Mouse (Mus musculus): ENCODE results near the gene Tial1. TPM values are rescaled to one million over a fixed set of nuclear protein-coding genes. Genes with fewer than 3 reads are reported as not detected.

Gene Tial1
- polyA plus RNA-seq, 1 experiment = 141 TPM

DNA sequence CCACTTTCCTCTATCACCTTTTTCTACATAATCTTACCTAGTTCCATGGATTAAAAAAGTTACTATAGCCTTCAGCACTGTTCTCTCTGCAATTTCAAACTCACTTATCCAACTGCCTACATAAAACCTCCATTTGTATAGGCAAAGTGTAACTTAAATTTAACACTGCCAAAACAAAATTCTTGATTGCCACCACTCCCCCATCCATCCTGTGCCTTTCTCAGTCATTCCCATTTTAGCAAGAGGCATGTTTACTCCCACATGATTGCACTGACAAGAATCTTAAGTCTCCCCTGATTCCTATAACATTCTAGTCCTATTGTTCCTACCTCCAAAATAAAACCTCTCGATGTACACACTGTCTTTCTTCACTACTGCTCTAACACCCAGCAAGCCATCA lies 8.8 kb downstream of the Tial1 start:
- no peak for DNase-seq (ENCODE audit: low read depth)
- TF ChIP-seq POLR2A (IDR thresholded peaks at IDR 0.05; ENCODE audit: borderline replicate concordance, extremely low read depth, insufficient read depth, insufficient read length, poor library complexity, severe bottlenecking) (no peak), CTCF (IDR thresholded peaks at IDR 0.05; ENCODE audit: borderline replicate concordance, extremely low read depth, insufficient read depth, insufficient read length) (no peak)

DNA sequence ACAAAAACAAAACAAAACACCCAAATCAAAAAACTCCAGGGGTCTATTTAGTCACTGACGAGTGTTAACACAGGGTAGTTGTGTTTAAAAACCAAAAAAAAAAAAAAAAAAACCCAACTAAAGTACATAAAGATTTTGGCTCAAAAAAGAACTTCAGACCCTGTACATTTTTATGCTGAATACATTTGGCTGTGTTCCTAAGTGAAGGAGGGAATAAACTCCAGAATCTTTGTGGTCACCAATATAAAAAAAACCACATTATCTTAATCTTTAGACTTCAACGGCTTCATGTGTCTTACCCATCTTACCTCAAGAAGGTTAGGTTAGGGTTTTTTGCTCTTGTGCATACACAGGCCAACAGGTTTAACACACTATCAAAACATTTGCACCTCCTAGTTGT lies 20.9 kb downstream of the Tial1 start:
- TF ChIP-seq POLR2A (IDR thresholded peaks at IDR 0.05; ENCODE audit: borderline replicate concordance, extremely low read depth, insufficient read depth, insufficient read length, poor library complexity, severe bottlenecking) = no peak
- TF ChIP-seq CTCF (IDR thresholded peaks at IDR 0.05; ENCODE audit: borderline replicate concordance, extremely low read depth, insufficient read depth, insufficient read length) = no peak
- DNase-seq (ENCODE audit: low read depth) = no peak

DNA sequence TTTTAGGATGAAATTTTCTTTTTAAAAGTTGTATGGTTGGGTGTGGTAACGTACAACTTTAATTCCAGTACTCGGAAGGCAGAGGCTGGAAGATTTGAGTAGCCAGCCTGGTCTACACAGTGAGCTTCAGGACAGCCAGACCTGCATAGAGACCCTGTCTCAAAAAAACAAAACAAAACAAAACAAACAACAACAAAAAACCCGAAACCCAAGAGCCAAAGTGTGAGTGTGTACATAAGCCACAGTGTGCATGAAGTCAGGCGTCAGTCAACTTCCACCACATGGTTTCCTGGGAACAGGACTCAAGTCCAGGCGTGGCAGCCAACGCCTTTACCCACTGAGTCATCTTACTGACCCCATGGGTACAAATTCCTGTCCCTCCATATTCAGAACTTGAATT lies 22.3 kb downstream of the Tial1 start:
- no peak for TF ChIP-seq CTCF (IDR thresholded peaks at IDR 0.05; ENCODE audit: borderline replicate concordance, extremely low read depth, insufficient read depth, insufficient read length)
- no peak for TF ChIP-seq POLR2A (IDR thresholded peaks at IDR 0.05; ENCODE audit: borderline replicate concordance, extremely low read depth, insufficient read depth, insufficient read length, poor library complexity, severe bottlenecking)
- no peak for DNase-seq (ENCODE audit: low read depth)

GRCm38 (mm10) chr7:128438131-128438530 lies 23.4 kb downstream of the Tial1 start:
- TF ChIP-seq POLR2A (IDR thresholded peaks at IDR 0.05; ENCODE audit: borderline replicate concordance, extremely low read depth, insufficient read depth, insufficient read length, poor library complexity, severe bottlenecking) (no peak), CTCF (IDR thresholded peaks at IDR 0.05; ENCODE audit: borderline replicate concordance, extremely low read depth, insufficient read depth, insufficient read length) (no peak)

GRCm38 (mm10) chr7:128433213-128433612 lies 28.3 kb downstream of the Tial1 start:
- peak; percentile 56 for DNase-seq (ENCODE audit: low read depth)
- peak; percentile 52; the same call in 1 of the 2 replicates for TF ChIP-seq CTCF (IDR thresholded peaks at IDR 0.05; ENCODE audit: borderline replicate concordance, extremely low read depth, insufficient read depth, insufficient read length)
- TF ChIP-seq POLR2A (IDR thresholded peaks at IDR 0.05; ENCODE audit: borderline replicate concordance, extremely low read depth, insufficient read depth, insufficient read length, poor library complexity, severe bottlenecking) = no peak

More at GRCm38 (mm10) chr7:128438131-128438530, 23.4 kb downstream of the Tial1 start:
- DNase-seq (ENCODE audit: low read depth) = no peak

DNA sequence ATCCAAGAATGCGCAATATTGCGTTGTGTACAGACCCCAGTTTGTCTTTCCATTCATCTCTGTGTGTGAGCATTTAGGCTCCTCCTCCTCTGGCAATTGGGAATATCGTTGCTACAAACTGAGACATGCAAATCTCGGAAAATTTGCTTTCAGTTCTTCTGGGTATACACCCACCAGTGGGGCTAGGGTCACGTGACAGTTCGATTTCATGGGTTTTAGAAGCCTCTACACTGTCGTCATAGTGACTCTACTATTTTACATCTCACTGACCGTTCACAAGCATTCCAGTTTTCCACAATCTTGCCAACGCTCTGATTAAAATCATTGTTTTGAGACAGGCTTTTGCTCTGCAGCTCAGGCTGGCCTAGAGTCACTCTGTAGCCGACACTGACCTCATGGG lies 28.9 kb downstream of the Tial1 start:
- TF ChIP-seq CTCF (IDR thresholded peaks at IDR 0.05; ENCODE audit: borderline replicate concordance, extremely low read depth, insufficient read depth, insufficient read length) (no peak), POLR2A (IDR thresholded peaks at IDR 0.05; ENCODE audit: borderline replicate concordance, extremely low read depth, insufficient read depth, insufficient read length, poor library complexity, severe bottlenecking) (no peak)
- DNase-seq (ENCODE audit: low read depth) = peak; percentile 10

DNA sequence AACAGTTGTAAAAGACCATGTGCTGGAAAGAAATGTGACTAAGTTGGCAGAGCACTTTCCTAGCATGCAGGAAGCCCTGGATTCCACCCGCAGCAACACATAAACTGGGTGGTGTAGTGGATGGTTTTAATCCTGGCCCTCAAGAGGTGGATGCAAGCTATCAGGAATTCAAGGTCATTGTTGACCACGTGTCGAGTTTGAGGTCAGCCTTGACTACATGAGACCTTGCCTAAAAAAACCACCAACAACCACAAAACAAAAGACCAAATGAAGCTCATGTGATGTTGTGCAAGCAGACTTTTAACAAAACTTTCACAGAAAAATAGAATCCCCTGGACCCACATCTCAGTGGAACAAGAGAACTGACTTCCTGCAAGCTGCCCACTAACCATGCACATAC lies 39.0 kb downstream of the Tial1 start:
- no peak for DNase-seq (ENCODE audit: low read depth)
- TF ChIP-seq POLR2A (IDR thresholded peaks at IDR 0.05; ENCODE audit: borderline replicate concordance, extremely low read depth, insufficient read depth, insufficient read length, poor library complexity, severe bottlenecking) = no peak
- no peak for TF ChIP-seq CTCF (IDR thresholded peaks at IDR 0.05; ENCODE audit: borderline replicate concordance, extremely low read depth, insufficient read depth, insufficient read length)

DNA sequence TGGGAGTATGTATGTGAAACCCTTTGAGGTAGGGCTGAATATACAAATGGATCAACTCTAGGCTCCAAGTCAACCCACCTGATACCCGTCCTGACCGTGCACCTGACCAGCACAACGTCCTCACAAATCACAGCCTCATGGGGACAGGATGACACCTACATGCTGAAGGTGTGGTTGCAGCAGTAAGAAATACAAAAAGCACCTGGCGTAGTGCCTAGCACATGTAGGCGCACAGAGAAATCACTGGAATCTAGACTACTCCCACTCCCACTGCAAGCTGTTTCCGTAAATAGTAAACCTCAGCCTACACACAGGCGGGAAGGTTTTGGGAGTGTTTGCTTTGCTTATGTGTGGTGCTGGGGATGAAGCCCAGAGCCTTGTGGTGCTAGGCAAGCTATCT lies 39.8 kb downstream of the Tial1 start:
- no peak for DNase-seq (ENCODE audit: low read depth)
- TF ChIP-seq POLR2A (IDR thresholded peaks at IDR 0.05; ENCODE audit: borderline replicate concordance, extremely low read depth, insufficient read depth, insufficient read length, poor library complexity, severe bottlenecking) (no peak), CTCF (IDR thresholded peaks at IDR 0.05; ENCODE audit: borderline replicate concordance, extremely low read depth, insufficient read depth, insufficient read length) (no peak)

GRCm38 (mm10) chr7:128419690-128420089 lies 41.8 kb downstream of the Tial1 start:
- TF ChIP-seq CTCF (IDR thresholded peaks at IDR 0.05; ENCODE audit: borderline replicate concordance, extremely low read depth, insufficient read depth, insufficient read length) = no peak
- no peak for TF ChIP-seq POLR2A (IDR thresholded peaks at IDR 0.05; ENCODE audit: borderline replicate concordance, extremely low read depth, insufficient read depth, insufficient read length, poor library complexity, severe bottlenecking)
- no peak for DNase-seq (ENCODE audit: low read depth)

- peak; percentile 66 for DNase-seq (ENCODE audit: low read depth)
- TF ChIP-seq POLR2A (IDR thresholded peaks at IDR 0.05; ENCODE audit: borderline replicate concordance, extremely low read depth, insufficient read depth, insufficient read length, poor library complexity, severe bottlenecking) (no peak), CTCF (IDR thresholded peaks at IDR 0.05; ENCODE audit: borderline replicate concordance, extremely low read depth, insufficient read depth, insufficient read length) (no peak)
Observed at GRCm38 (mm10) chr7:128417930-128418779, 43.4 kb downstream of the Tial1 start, which contains the start of gene Rgs10. TSS of gene Rgs10 (minus strand) at chr7:128418758.

GRCm38 (mm10) chr7:128417226-128417929 lies 44.1 kb downstream of the Tial1 start:
- TF ChIP-seq POLR2A (IDR thresholded peaks at IDR 0.05; ENCODE audit: borderline replicate concordance, extremely low read depth, insufficient read depth, insufficient read length, poor library complexity, severe bottlenecking) (no peak), CTCF (IDR thresholded peaks at IDR 0.05; ENCODE audit: borderline replicate concordance, extremely low read depth, insufficient read depth, insufficient read length) (no peak)
- DNase-seq (ENCODE audit: low read depth) = no peak
